Mouse (Mus musculus) megakaryocyte, embryonic 14.5 days (primary cell): ENCODE data around the gene Rps17. TPM values are rescaled to one million over a fixed set of nuclear protein-coding genes. Genes with fewer than 3 reads are reported as not detected.

ENCODE experiments used
- H3K27me3 ChIP-seq: replicated peaks from 2 replicates; pipeline ENCODE3; 2012; ENCODE audit warnings: inconsistent platforms
- H3K36me3 ChIP-seq: replicated peaks from 2 replicates; pipeline ENCODE3; 2012; ENCODE audit warnings: low read length, inconsistent platforms, mixed read lengths
- H3K4me1 ChIP-seq: 2 replicates; pipeline ENCODE4 v1.6.1; 2012; ENCODE audit warnings: inconsistent platforms
- H3K4me3 ChIP-seq: replicated peaks from 2 replicates; pipeline ENCODE3; 2012; ENCODE audit warnings: moderate library complexity, mild to moderate bottlenecking, inconsistent platforms
- H3K9me3 ChIP-seq: 2 replicates; pipeline ENCODE4 v1.6.1; 2012; ENCODE audit warnings: inconsistent platforms
- FLI1 ChIP-seq: IDR thresholded peaks from 2 replicates; pipeline ENCODE4 v1.6.1; 2012; ENCODE audit warnings: low read length, inconsistent platforms, mixed read lengths
- GATA1 ChIP-seq: IDR thresholded peaks from 3 replicates; pipeline ENCODE4 v1.6.1; 2012; ENCODE audit warnings: mixed read lengths, low read length, inconsistent platforms, borderline replicate concordance
- polyA plus RNA-seq: library from polyadenylated mRNA; stranded (reverse); fragments of >175 nt; gene quantifications from 2 replicates; pipeline ENCODE4 v1.2.3, GENCODE M21; 2012; ENCODE audit warnings: low replicate concordance; ENCODE audit not compliant: insufficient read depth

Gene Rps17
- 57.3 and 223 TPM in 2 replicates for polyA plus RNA-seq

- Histone ChIP-seq H3K36me3 (peaks cover 44% of the 10 kb centered on the region), H3K4me1 (peaks cover 51% of the 10 kb centered on the region), H3K4me3 (peak within 1 kb of the TSS; percentile 93), H3K27me3 (peaks cover 10% of the 10 kb centered on the region), H3K9me3 (no peaks in the 10 kb centered on the region)
- peak; percentile 34; the same call in 1 of the 2 replicates for TF ChIP-seq FLI1
- no peak for TF ChIP-seq GATA1
Observed at GRCm38 (mm10) chr7:81344544-81345446, at the start of gene Rps17. TSS of gene Rps17 (minus strand) at chr7:81345254.

GRCm38 (mm10) chr7:81379363-81379762, 34.3 kb upstream of the Rps17 start:
- H3K4me3 ChIP-seq = no peak overlapping the region
- no peak for TF ChIP-seq GATA1
- TF ChIP-seq FLI1 = no peak
- no peaks in the 10 kb centered on the region for H3K4me1 ChIP-seq
- H3K36me3 ChIP-seq = no peaks in the 10 kb centered on the region
- no peaks in the 10 kb centered on the region for H3K9me3 ChIP-seq
- peaks cover 17% of the 10 kb centered on the region for H3K27me3 ChIP-seq

GRCm38 (mm10) chr7:81372337-81372920, 27.4 kb upstream of the Rps17 start:
- peaks cover 10% of the 10 kb centered on the region for H3K4me1 ChIP-seq
- no peaks in the 10 kb centered on the region for H3K36me3 ChIP-seq
- H3K9me3 ChIP-seq = no peaks in the 10 kb centered on the region
- TF ChIP-seq FLI1 = no peak
- no peak for TF ChIP-seq GATA1
- H3K27me3 ChIP-seq = peaks cover 36% of the 10 kb centered on the region
- peak overlapping the region; percentile 72 for H3K4me3 ChIP-seq

GRCm38 (mm10) chr7:81371811-81372210, 26.8 kb upstream of the Rps17 start:
- TF ChIP-seq GATA1 (no peak), FLI1 (no peak)

GRCm38 (mm10) chr7:81369724-81370123, 24.7 kb upstream of the Rps17 start:
- TF ChIP-seq FLI1 (no peak), GATA1 (no peak)
- Histone ChIP-seq H3K9me3 (no peaks in the 10 kb centered on the region), H3K4me3 (no peak overlapping the region), H3K27me3 (peaks cover 41% of the 10 kb centered on the region), H3K4me1 (peaks cover 10% of the 10 kb centered on the region), H3K36me3 (no peaks in the 10 kb centered on the region)

More at GRCm38 (mm10) chr7:81371811-81372210, 26.8 kb upstream of the Rps17 start:
- H3K27me3 ChIP-seq = peaks cover 37% of the 10 kb centered on the region
- H3K9me3 ChIP-seq = no peaks in the 10 kb centered on the region
- peaks cover 10% of the 10 kb centered on the region for H3K4me1 ChIP-seq
- H3K4me3 ChIP-seq = no peak overlapping the region
- no peaks in the 10 kb centered on the region for H3K36me3 ChIP-seq

GRCm38 (mm10) chr7:81367946-81368345, 22.9 kb upstream of the Rps17 start:
- Histone ChIP-seq H3K27me3 (peaks cover 40% of the 10 kb centered on the region), H3K4me3 (no peak overlapping the region), H3K36me3 (no peaks in the 10 kb centered on the region), H3K4me1 (peaks cover 10% of the 10 kb centered on the region), H3K9me3 (no peaks in the 10 kb centered on the region)
- TF ChIP-seq GATA1 (no peak), FLI1 (no peak)

GRCm38 (mm10) chr7:81356975-81357374, 11.9 kb upstream of the Rps17 start:
- Histone ChIP-seq H3K4me1 (peaks cover 3% of the 10 kb centered on the region; the same call in 1 of the 2 replicates), H3K4me3 (no peak overlapping the region), H3K27me3 (peaks cover 40% of the 10 kb centered on the region), H3K36me3 (no peaks in the 10 kb centered on the region), H3K9me3 (no peaks in the 10 kb centered on the region)
- TF ChIP-seq FLI1 (no peak), GATA1 (no peak)

GRCm38 (mm10) chr7:81356360-81356759, 11.3 kb upstream of the Rps17 start:
- TF ChIP-seq FLI1 (no peak), GATA1 (no peak)

GRCm38 (mm10) chr7:81355746-81356145, 10.7 kb upstream of the Rps17 start:
- Histone ChIP-seq H3K4me1 (peaks cover 3% of the 10 kb centered on the region; the same call in 1 of the 2 replicates), H3K36me3 (no peaks in the 10 kb centered on the region), H3K9me3 (no peaks in the 10 kb centered on the region), H3K4me3 (no peak overlapping the region), H3K27me3 (peaks cover 45% of the 10 kb centered on the region)
- TF ChIP-seq FLI1 (no peak), GATA1 (no peak)

More at GRCm38 (mm10) chr7:81356360-81356759, 11.3 kb upstream of the Rps17 start:
- Histone ChIP-seq H3K27me3 (peaks cover 46% of the 10 kb centered on the region), H3K4me3 (no peak overlapping the region), H3K36me3 (no peaks in the 10 kb centered on the region), H3K4me1 (peaks cover 3% of the 10 kb centered on the region; the same call in 1 of the 2 replicates), H3K9me3 (no peaks in the 10 kb centered on the region)
